Mouse (Mus musculus) erythroblast, embryonic 14.5 days (primary cell): ENCODE data around the gene Lrrc7.

Source experiments
- GATA1 ChIP-seq: IDR thresholded peaks from 2 replicates; pipeline ENCODE4 v1.6.1; 2012; ENCODE audit warnings: low read length, inconsistent platforms, mixed read lengths
- TAL1 ChIP-seq: IDR thresholded peaks from 3 replicates; pipeline ENCODE4 v1.6.1; 2012; ENCODE audit warnings: low read length, inconsistent platforms, mixed read lengths

DNA sequence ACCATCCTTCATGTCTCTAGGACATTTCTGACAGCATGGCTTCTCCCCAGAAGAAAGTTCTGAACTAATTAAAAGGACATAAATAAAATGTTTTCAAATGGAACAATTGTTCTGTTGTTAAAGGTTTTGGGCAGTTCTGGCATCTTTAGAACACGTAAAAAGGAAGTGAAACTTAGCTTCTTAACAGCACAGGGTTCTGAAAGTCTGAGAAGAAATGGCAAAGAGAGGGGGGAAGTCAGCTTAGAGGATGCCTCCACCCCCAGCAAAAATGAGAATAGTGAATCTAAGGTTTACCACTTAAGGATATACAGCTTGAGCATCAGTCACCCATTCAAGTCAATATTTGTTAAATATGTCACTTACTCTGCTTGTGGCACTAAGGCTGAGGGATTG, 484.6 kb downstream of the Lrrc7 start:
- no peak for TF ChIP-seq TAL1
- no peak for TF ChIP-seq GATA1
